Mouse (Mus musculus) liver, embryonic 16.5 days (tissue): ENCODE results near the gene Olfr678. TPM values are rescaled to one million over a fixed set of nuclear protein-coding genes. Genes with fewer than 3 reads are reported as not detected.

Source experiments
- polyA plus RNA-seq: library from polyadenylated mRNA; unstranded; fragments of >200 nt; fragmentation: Nextera tagmentation; extraction: Ambion mirVana; gene quantifications from 2 replicates; pipeline ENCODE4 v1.2.1, GENCODE M21; 2015

The Olfr678 gene
- polyA plus RNA-seq, 1 experiment from 2014 or later, result not detected

Other genes starting within 250 kb of the Olfr678 start
- not detected in 2 replicates for gene Usp17lb, start 221.9 kb upstream of the Olfr678 start, polyA plus RNA-seq
- gene Usp17la, start 207.5 kb upstream of the Olfr678 start, polyA plus RNA-seq, result not detected in 2 replicates
- not detected in 2 replicates for gene Olfr665, start 186.4 kb upstream of the Olfr678 start, polyA plus RNA-seq
- gene Olfr666, start 168.5 kb upstream of the Olfr678 start, polyA plus RNA-seq, result 0.05 TPM in 1 of 2 replicates, not detected in the other
- gene Olfr667, start 143.0 kb upstream of the Olfr678 start, polyA plus RNA-seq, result not detected in 2 replicates
- not detected in 2 replicates for gene Olfr668, start 136.4 kb upstream of the Olfr678 start, polyA plus RNA-seq
- gene Olfr669, start 130.2 kb upstream of the Olfr678 start, polyA plus RNA-seq, result not detected in 2 replicates
- not detected in 2 replicates for gene Olfr670, start 101.9 kb upstream of the Olfr678 start, polyA plus RNA-seq
- gene Olfr671, start 85.3 kb upstream of the Olfr678 start, polyA plus RNA-seq, result not detected in 2 replicates
- not detected in 2 replicates for gene Olfr672, start 62.4 kb upstream of the Olfr678 start, polyA plus RNA-seq
- gene Olfr675, start 36.0 kb upstream of the Olfr678 start, polyA plus RNA-seq, result not detected in 2 replicates
- gene Olfr676, start 31.8 kb upstream of the Olfr678 start, polyA plus RNA-seq, result not detected in 2 replicates
- gene Olfr677, start 13.1 kb upstream of the Olfr678 start, polyA plus RNA-seq, result not detected in 2 replicates
- not detected in 2 replicates for gene Olfr679, start 16.7 kb downstream of the Olfr678 start, polyA plus RNA-seq
- not detected in 2 replicates for gene Olfr680-ps1, start 28.3 kb downstream of the Olfr678 start, polyA plus RNA-seq
- gene Olfr681, start 52.4 kb downstream of the Olfr678 start, polyA plus RNA-seq, result not detected in 2 replicates
- not detected in 2 replicates for gene Olfr683, start 82.5 kb downstream of the Olfr678 start, polyA plus RNA-seq
- not detected in 2 replicates for gene Olfr684, start 99.2 kb downstream of the Olfr678 start, polyA plus RNA-seq
- gene Olfr685, start 121.5 kb downstream of the Olfr678 start, polyA plus RNA-seq, result not detected in 2 replicates
- gene Olfr686, start 143.0 kb downstream of the Olfr678 start, polyA plus RNA-seq, result not detected in 2 replicates
- not detected in 2 replicates for gene Olfr688, start 223.6 kb downstream of the Olfr678 start, polyA plus RNA-seq
- gene Olfr689, start 246.7 kb downstream of the Olfr678 start, polyA plus RNA-seq, result not detected in 2 replicates